Mouse (Mus musculus): ENCODE measurements around the gene Ctla4.

Ctla4 gene

DNA sequence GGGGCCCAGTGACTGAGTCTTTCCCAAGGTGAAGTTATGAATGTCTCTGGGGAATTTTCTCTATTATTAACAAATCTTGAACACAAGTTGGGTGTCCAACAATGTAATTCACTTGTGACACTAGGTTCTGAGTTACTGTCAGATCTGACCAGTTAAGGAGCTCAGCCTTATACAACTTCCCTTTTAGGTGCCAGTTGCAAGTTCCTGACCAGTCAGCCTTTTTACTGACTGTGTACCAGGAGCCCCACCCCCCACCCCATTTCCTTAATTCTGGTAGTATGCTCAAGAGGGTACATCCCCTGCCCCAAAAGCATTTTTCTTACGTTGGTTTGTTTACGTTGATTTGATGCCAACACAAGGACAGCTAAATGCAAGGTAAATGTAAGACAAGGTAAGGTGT is 21.6 kb upstream of the Ctla4 start:
- DNase-seq (ENCODE audit: low read depth, low spot score) = no peak

DNA sequence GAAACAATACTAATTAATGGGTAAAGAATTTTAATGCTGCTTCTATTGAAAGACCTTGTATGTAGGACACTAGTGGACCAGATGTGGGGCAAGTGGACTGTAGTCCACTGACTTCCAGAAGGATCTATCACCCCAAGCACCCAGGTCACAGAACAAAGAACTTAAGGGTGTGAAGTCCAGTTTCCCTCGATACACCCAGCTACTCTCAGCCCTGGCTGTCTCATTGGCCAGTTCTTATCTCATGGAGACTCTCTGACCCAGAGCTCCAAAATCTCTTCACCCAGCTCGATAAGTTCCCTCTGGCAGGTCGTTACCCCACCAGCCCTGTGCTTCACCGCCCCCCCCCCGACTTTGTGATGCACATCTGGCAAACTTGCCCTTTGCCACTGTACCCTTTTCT is 20.8 kb upstream of the Ctla4 start:
- no peak for DNase-seq (ENCODE audit: low read depth, low spot score)

DNA sequence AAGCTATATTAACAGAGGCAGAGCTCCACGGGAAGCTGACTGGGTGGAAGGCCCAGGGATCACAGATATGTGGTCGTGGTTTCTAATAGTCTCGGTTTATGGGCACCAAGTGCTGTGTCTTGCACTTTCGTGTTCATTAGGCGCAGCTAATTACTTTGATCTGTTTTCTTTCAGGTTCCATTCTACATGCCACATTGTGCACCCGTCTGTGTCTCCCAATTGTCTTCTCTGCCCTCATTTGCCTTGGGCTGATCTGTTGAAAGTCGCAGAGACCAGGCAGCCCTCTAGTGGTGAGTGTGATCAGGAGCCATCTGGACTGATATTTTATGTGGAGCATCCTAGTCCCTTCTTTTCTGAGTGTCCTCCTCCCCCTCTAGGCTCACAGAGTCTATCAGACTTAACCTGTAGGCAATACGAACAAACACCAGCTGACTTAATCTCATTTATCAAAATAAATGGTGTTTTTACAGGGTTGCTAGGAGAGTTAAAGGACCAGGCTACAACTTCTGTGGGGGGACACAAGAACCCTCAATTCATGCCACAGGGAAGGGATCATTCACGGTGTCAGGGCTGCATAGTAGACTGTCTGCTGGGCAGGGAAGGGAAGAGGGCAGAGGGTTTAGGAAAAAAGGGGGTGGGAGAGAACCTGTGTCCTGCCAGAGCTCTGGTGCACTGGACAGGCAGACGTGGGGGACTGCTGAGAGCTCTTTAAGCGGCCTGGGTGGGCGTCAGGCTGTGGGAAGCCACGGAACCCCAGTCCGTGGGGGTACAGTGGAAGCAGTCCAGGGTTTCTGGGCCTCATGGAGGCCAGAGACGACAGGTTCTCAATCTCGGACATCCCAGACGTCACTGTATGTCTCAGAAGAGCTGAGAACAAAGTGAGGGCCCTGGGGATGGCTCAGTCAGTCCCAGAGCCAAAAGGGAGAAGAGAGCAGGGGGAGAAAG is 18.2 kb upstream of the Ctla4 start:
- peak; percentile 84 for DNase-seq (ENCODE audit: low read depth, low spot score)

DNA sequence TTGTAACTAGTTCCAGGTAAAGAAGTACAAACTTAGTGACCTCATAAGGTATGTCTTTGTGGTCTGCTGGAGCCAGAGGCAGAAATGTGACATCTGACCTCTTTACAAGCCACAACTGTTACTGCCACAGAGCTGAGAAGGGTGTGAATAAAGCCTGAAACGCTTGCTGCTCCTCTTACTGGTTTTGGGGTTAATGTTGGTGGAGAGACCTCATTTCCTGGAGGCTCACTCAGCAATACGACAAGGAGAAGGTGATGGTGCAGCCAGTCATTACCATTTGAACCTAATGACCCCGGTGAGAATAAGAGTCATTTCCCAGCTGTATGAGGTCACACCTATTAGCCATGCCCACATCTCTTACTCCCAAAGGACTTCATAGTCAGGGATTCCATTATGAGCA is 11.5 kb upstream of the Ctla4 start:
- no peak for DNase-seq (ENCODE audit: low read depth, low spot score)

DNA sequence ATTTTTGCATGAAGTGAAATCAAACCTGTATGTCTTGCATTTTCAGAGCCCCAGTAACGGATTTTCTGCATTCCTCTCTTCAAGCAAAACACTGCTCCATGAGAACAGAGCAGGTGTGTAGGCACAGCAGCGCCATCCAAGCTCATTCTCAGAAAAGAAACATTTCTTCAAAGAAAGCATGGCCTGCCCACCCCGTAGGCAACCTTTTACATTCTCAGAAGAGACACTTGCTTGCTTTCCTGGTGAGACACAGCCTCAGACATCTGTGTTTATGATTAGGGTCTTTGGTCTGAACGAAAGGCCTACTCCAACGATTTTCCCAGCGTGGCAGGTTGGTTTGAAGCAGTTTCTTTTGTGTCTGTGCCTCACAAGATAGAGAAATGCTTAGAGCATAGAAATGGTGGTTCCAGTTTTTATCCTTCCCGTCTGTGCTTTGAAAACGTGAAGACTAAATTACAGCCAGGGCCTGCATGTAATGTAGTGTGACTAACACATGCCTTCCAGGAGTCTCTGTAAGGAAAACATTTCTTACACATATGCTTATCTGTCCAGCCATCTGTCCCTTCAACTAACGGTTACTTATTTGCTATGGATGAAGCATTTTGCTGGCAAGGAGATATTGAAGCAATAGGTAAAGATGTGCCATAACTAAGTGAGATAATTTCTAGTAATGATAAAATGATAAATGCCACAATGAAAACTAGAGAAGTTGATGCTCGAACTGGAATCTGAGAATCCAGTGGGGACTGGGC is 6.5 kb upstream of the Ctla4 start:
- no peak for DNase-seq (ENCODE audit: low read depth, low spot score)

DNA sequence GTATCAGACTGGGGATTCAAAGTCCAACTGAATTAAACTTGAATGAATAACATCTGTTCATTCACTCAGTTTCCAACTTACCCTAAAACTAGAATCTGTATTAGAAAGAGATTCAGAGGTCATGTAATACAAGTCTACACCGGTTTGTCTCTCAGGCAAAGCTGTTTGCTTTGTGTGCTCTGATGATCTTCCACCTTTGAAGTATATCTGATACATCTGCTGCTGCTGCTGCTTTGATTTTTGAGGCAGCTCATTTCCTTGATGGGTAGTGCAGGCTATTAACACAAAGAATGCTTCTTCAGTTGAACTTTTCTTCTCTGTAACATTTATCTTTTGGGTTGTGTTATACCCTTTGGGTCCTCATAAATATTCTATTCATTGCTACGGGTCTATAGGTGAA is 4.0 kb upstream of the Ctla4 start:
- no peak for DNase-seq (ENCODE audit: low read depth, low spot score)

DNA sequence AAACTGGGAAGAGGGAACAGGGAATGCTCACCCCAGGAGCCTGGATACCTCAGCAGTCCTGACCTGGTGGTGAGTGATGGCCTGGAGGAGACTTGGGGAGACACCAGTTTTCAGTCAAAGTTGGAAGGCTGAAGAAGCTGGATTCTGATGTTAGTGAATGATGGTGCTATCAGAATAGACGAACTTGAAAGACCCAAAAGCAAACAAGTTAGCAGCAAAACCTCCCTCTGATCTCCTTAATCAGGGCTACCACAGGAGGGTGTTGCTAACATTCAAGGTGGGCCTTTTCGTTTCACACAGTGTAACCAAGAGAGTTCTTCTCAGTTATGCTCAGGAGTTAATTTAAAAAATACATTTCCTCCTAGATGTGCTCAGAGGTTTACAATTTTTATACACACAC is 3.5 kb upstream of the Ctla4 start:
- DNase-seq (ENCODE audit: low read depth, low spot score) = no peak

DNA sequence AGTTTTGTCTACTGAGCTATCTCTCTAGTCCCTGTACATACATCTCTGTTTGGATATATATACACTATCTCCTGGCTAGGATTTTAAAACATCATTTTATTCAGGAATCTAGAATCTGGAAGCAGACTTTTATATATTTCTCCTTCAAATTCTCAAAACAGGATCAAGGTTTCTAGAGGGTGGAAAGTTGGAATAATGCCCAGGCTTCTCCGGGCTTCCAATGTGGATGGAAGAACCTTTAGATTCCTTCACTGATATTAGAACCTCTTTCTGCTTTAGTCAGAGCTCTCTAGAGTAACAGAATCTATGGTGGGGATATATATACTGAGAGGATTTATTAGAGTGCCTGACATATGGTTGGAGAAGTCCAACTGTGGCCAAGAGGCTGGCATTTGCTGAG is 2.2 kb upstream of the Ctla4 start:
- no peak for DNase-seq (ENCODE audit: low read depth, low spot score)

DNA sequence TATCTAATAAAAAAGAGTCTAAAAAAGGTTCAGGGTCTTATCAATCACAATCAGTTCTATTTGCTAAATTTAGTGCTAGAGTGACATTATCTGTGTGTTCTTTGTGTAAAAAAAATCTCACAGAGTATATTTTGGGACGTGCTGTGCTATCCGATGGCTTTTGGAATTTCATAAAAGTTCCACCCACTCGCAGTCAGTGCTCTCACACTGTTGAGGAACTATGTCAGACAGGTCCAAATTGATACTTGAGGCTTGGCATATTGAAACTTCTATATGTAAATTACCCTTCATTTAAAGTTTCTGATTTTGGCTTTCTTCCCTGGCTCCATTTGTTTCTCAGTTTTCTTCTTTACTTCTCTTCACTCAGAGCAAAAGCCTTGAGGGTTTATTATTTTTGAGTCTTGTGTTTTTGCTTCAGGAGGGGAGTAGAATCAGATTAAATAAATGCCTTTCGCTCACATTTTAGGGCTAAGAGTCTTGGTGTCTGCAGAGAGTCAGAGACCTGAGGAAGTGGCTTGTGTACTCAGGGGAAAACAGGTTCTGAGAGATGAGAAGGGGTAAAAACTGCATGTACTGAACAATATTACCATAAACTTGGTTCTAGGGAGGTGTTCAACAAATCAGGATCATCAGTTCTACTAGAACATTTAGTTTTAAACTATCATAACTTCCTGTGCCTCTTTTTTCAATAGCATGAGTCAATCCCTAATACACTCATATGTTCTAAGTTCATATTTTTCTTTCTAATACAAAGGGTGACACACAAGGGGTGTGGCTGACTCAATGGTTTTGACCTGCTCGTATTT is 11.5 kb downstream of the Ctla4 start:
- DNase-seq (ENCODE audit: low read depth, low spot score) = no peak

DNA sequence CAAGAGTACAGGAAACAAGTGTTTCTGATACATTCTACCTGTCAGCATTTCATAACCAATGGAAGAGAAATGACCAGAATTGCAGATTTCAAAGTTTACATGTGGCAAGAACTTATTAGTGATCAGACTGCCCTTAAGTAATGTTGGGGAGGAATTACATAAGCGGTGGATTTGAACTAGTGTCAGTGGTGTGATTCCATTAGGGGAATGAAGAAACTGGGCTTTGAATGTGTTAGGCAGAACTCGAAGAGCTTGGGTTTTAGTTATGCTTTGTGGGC is 12.1 kb downstream of the Ctla4 start:
- no peak for DNase-seq (ENCODE audit: low read depth, low spot score)

DNA sequence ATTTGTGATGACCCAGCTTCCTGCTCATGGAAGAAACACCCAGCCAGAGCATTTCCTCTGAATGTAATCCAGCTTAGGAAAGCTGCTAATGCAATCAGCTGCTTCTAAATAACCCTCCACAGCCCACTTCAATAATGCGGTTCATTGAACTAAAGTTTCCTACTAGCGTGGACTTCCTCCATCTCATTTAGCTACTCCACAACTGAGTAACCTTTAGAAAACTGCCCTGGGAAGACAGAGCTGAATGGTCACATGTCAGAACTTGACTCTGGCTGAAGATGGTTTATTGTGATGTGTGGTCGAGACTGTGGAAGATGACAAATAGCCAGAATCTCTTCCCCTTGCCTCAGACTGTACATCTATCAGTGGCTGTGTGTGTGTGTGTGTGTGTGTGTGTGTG is 12.4 kb downstream of the Ctla4 start:
- DNase-seq (ENCODE audit: low read depth, low spot score) = no peak

DNA sequence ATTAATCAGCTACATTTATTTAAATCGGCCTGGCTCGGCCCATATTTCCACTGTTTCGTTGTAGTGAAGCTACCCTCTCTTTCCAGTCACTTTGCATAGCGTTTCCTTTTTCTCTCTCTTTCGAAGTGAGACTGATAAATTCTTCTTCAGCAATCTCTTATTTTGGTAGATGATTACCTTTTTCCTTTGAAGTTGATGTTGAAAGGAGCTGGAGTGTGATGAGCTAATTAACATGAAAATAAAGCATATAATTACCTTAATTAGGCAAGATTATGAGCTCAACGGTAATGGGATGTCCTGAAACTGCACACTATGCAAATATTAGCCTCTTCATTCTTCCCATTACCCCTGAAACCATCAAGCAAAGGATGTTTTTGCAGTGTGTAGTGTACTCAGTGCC is 15.7 kb downstream of the Ctla4 start:
- DNase-seq (ENCODE audit: low read depth, low spot score) = no peak

DNA sequence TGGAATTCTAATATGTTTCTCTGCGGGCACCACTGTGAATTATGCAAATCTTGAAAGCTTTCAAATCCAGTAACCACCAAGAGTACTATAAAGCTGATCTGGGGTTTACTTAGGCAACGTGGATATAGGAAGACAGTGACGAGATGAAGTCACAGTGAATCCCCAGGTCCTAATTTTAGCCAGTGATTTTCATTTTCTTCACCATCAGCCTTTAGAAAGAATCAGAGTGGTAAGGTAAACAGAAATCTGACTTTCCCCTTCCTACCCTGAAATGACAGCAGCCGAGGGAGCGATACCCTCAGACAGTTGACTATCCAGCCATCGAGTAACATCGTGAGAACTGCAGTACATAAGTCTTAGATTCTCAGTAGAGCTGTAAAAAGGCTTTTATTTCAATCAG is 16.3 kb downstream of the Ctla4 start:
- no peak for DNase-seq (ENCODE audit: low read depth, low spot score)

DNA sequence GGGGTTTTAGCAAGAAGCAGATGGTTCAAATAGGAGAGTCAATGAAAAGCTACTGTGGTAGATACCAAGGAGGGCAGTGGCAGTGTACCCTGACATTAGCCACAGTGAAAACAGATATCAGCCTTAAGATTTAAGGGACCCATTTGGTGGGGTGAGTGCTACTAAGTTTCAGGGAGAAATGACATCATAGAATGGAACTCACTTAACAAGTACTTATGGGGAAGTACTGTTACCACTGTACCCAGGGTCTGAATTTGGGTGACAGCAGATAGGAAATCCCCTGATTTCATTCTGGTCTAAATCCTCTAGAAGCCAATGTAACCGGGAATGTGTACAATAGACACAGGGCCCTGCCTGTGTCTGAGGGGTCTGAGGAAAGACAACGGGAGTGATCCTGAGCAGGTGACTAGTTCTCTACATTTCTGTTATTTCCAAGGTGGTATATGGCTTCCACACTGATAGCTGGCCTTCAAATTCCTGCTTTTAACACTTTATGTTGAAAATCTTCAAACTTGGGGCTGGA is 17.7 kb downstream of the Ctla4 start:
- no peak for DNase-seq (ENCODE audit: low read depth, low spot score)

DNA sequence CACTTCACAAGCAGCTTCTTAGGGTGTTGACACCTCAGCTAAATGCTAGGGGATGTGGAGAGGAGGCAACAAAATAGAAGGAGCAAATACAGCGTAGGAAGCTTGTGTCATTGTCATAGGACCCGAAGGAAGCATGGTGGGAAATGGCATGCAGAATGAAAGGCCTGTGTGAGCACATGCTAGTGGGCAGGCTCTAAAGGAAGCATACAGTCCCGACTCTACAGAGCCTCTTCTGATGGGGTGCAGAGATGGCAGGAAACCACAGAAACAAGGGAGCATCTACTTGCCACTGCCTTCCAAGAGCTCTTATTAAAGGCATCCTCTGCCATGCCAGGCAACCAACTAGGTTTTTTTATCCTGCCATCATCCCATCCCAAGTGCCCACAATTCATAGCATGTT is 20.7 kb downstream of the Ctla4 start:
- no peak for DNase-seq (ENCODE audit: low read depth, low spot score)

DNA sequence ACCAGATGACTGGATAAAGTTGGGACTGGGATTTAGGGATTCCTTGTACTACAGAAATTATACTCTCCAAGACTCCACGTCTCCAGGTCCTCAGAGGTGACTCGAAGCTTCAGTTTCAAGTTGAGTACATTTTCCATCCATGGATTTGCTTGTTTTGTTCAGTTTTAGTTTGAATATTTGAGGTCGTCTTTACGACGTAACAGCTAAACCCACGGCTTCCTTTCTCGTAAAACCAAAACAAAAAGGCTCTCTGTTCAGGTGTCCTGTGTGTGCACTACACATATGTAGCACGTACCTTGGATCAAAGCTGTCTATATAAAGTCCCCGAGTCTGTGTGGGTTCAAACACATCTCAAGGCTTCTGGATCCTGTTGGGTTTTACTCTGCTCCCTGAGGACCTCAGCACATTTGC is 22.0 kb downstream of the Ctla4 start:
- DNase-seq (ENCODE audit: low read depth, low spot score) = no peak

DNA sequence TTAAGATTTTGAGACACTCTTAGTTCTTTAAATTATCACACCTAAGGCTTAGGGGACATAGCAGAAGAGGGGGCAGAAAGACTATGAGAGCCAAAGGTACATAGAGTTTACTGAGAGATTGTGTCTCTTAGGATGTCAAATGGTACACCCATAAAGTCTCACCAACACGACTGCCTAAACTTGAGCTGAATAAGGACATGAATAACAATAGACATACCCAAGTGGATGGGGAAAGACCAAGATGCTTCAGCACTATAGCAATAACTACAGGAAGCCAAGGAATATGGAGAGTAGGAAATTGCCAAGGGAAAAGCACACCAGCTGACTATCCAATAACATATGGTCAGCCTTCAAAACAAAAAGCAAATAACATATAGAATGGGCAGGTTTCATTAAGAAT is 22.9 kb downstream of the Ctla4 start:
- DNase-seq (ENCODE audit: low read depth, low spot score) = no peak

DNA sequence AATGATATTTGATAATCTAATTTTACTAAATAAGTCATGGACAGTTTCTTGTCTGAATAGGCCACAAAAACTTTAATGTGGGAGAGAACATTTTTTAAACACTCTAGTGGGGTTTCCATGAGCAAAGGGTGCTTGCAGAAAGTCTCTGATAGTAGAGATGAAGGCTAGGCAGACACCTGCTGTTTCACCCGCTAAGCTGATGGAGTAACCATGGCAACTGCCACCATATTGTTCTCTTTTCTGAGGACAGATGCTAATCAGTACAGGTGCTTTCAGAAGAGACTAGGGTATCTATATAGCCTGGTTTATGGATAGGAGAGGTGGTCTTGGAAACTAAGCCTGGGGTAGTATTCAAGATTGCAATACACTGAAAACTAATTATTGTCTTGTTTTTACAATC is 24.0 kb downstream of the Ctla4 start:
- no peak for DNase-seq (ENCODE audit: low read depth, low spot score)

DNA sequence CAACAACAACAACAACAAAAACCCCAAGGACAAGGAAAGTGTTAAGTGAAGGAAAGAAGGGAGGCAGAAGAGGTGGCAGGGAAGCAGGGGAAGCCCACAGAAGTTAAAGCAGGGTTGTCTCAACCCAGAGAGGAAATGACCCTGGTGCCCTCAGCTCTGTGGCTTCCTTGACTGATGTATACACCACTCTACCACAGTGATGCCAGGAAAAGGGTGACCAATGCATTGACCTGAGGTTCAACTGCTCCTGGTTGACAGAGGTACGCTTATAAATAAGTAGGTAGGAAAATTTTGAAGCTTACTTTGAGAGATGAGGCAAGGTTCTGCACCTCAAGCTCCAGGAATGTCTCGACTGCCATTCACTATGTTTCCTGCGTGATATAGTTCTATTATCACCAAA is 24.8 kb downstream of the Ctla4 start:
- no peak for DNase-seq (ENCODE audit: low read depth, low spot score)

DNA sequence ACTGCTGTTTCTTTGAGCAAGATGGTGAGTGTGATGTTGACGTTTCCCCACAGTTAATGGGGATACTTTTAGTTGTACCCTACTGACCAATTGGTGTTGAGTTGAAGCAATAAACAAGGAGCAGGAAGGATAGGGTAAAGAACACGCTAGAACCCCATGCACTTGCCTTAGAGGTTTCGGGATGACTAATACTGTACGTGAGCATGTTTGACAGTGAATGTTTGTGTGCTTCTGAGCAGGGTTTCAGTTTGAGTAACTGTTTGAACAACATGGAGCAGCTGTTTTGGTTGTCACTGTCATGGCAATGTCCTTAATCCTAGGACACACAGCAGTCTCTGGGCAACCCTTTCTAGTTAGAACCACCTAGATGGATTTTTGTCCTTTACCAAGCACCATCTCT is 26.5 kb downstream of the Ctla4 start:
- DNase-seq (ENCODE audit: low read depth, low spot score) = no peak

DNA sequence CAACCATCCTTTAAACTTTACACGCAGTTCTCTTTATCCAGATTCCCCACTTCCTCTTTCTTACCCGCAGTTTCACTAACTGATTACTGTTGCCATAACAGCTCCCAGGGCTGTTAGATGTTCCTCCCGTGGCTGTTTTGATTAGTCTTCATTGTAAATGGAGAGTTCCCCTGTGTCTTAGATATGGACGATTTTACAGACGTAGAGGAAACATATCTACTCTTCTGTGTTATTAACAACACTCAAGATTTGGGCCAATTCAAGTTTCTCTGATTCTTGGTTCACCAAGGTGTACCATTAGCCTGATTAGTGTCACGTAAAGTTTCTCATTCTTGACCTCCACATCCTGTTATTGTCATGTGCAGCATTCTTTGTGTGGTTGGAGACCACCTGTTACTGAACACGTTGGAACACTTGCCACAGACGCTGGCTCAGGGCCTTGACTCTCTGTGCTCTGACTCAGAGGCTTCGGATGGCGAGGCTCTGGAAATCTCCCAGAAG is 29.5 kb downstream of the Ctla4 start:
- DNase-seq (ENCODE audit: low read depth, low spot score) = no peak
